Mouse (Mus musculus) neural tube, embryonic 13.5 days (tissue): ENCODE data around the gene Rnf207. TPM values are rescaled to one million over a fixed set of nuclear protein-coding genes. Genes with fewer than 3 reads are reported as not detected.

Experiments
- ATAC-seq: fragments of 200-750 bp; cut with Nextera tagmentation; 2 replicates; pipeline ENCODE4 v1.8.0; 2017; ENCODE audit warnings: low read depth, mild to moderate bottlenecking, moderate TSS enrichment, moderate library complexity
- H3K27ac ChIP-seq: fragments of 300-500 bp; sonication (generic); replicated peaks from 2 replicates; pipeline ENCODE4 v1.5.1; 2015; ENCODE audit warnings: moderate library complexity, mild to moderate bottlenecking, inconsistent platforms
- H3K27me3 ChIP-seq: fragments of 300-500 bp; sonication (generic); 2 replicates; pipeline ENCODE4 v1.6.1; 2015; ENCODE audit warnings: mild to moderate bottlenecking, inconsistent platforms
- H3K36me3 ChIP-seq: fragments of 300-500 bp; sonication (generic); 2 replicates; pipeline ENCODE4 v1.6.1; 2015; ENCODE audit warnings: mild to moderate bottlenecking, inconsistent platforms
- H3K4me1 ChIP-seq: fragments of 300-500 bp; sonication (generic); replicated peaks from 2 replicates; pipeline ENCODE4 v1.6.1; 2015; ENCODE audit warnings: inconsistent platforms
- H3K4me2 ChIP-seq: fragments of 300-500 bp; sonication (generic); 2 replicates; pipeline ENCODE4 v1.6.1; 2015; ENCODE audit warnings: inconsistent platforms, mild to moderate bottlenecking, moderate library complexity
- H3K4me3 ChIP-seq: fragments of 300-500 bp; sonication (generic); 2 replicates; pipeline ENCODE4 v1.5.1; 2015; ENCODE audit warnings: mild to moderate bottlenecking, inconsistent platforms
- H3K9ac ChIP-seq: fragments of 300-500 bp; sonication (generic); 2 replicates; pipeline ENCODE4 v1.6.1; 2015; ENCODE audit warnings: moderate library complexity, mild to moderate bottlenecking, inconsistent platforms
- H3K9me3 ChIP-seq: fragments of 300-500 bp; sonication (generic); 2 replicates; pipeline ENCODE4 v1.6.1; 2016; ENCODE audit warnings: inconsistent platforms
- WGBS: fragments of 180-500 bp; shearing (Covaris S2); methylation state at CpG from one replicate; pipeline ENCODE4 v1.1.7; 2015; 5-methylcytosine and 5-hydroxymethylcytosine counted together
- polyA plus RNA-seq: library from polyadenylated mRNA; unstranded; fragments of >200 nt; fragmentation: Nextera tagmentation; extraction: Ambion mirVana; gene quantifications from 2 replicates; pipeline ENCODE4 v1.2.1, GENCODE M21; 2015

Rnf207 gene
- polyA plus RNA-seq, 1 experiment from 2014 or later: 10.4 TPM

DNA sequence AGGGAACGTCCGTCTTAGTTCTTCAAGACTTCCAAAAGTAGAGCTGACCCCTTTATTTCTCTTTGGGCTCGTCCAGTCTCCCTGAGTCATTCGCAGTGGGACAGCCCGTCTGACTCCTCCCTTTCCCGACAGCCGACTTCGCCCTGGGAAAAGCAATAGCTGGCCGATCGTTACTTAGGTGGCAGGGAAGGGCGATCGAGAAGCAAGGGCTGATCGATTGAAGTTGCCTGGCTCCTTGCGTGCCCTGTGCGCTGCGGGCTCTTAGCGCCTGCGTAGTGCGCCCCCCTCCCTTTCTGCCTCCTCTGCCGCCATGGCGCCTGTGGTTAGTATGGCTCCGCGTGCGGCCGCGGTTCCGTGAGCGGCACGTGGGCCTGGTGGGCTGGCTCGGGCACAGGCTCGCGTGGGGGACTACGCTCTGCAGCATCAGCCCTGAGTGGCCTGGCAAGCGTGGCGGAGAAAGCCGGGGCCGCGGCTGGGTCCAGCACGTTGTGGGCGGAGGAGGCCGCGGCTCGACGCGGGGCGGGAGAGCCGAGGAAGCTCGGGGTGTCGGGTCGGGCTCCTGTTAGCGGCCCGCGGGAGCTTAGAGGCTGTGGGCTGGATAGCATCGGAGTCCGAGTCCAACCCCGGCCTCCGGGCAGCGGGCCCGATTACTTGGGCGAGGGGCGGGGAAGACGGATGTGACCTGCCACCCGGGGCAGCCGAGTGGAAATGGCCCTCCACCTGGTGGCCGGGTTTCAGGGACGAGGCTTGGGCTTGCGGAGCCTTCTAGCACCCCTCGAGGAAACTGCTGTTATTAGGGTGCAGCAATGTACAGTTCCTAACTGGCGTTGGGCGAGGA lies 7.0 kb upstream of the Rnf207 start, which contains the start of gene Rpl22:
Gene Rpl22, plus strand, starts transcription at position 169 of the 838 bp plus-strand sequence.
- Histone ChIP-seq H3K9ac (peak within 1 kb of the TSS; percentile 89), H3K27me3 (peaks cover 3% of the 10 kb centered on the region; the same call in 1 of the 2 replicates), H3K9me3 (no peaks in the 10 kb centered on the region), H3K4me2 (peak within 1 kb of the TSS; percentile 64), H3K4me1 (peaks cover 20% of the 10 kb centered on the region), H3K4me3 (peak within 1 kb of the TSS; percentile 76), H3K27ac (peak within 1 kb of the TSS; percentile 69), H3K36me3 (peaks cover 30% of the 10 kb centered on the region)
- peak; percentile 97 for ATAC-seq
- WGBS: 0% methylated on average over 70 of the region's 70 CpGs

DNA sequence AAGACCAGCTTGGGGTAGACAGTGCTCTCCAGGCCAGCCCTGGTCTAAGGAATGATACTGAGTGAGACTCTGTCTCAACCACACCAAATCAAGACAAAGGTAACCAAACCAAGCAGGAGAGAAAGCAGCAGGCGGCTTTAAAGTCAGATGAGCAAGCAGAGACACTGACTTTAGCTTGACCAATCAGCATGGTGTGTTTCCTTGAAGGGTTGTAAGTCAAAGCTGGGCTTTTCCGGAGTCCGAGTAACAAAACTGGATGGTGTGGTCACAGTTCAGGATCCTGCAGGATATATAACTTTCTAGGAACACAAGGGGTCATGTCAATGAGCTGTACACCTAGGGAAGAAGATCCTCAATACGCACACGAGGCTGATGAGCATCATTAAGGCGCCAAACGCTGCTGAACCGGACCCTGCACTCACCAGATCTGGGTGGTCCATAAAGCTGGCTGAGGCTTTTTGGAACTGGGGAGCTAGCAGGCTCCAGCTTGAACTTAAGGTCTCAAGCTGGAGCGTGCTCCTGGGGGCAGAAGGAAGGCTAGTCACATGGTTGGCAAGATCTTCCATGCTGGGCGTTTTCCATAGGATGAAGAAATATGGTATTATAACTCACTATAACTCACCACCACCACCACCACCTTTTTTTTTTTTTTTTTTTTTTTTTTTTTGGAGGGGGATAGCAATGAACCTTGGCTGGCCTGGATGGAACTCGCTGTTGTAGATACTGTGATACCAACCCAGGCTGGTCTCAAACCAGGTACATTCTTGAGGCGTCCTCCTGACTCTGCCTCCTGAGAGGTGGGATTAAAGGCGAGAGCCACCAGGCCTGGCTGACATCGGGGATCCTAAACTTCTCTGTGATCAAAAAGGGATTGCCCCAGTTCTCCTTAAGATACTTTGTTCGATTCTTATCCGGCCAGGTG lies 6.1 kb upstream of the Rnf207 start:
- ATAC-seq: peak; percentile 32; the same call in 1 of the 2 replicates

GRCm38 (mm10) chr4:152321464-152321863 lies 2.7 kb upstream of the Rnf207 start:
- H3K9ac ChIP-seq: no peak overlapping the region

More for the DNA sequence above, 6.1 kb upstream of the Rnf207 start:
- no peaks in the 10 kb centered on the region for H3K9me3 ChIP-seq
- H3K4me2 ChIP-seq: peak overlapping the region; percentile 64
- peaks cover 22% of the 10 kb centered on the region for H3K36me3 ChIP-seq
- no peak overlapping the region for H3K9ac ChIP-seq
- H3K4me3 ChIP-seq: peak overlapping the region; percentile 76
- 54% methylated on average over 16 of the region's 16 CpGs for WGBS
- peaks cover 20% of the 10 kb centered on the region for H3K4me1 ChIP-seq
- H3K27ac ChIP-seq: no peak overlapping the region
- H3K27me3 ChIP-seq: peaks cover 3% of the 10 kb centered on the region; the same call in 1 of the 2 replicates

DNA sequence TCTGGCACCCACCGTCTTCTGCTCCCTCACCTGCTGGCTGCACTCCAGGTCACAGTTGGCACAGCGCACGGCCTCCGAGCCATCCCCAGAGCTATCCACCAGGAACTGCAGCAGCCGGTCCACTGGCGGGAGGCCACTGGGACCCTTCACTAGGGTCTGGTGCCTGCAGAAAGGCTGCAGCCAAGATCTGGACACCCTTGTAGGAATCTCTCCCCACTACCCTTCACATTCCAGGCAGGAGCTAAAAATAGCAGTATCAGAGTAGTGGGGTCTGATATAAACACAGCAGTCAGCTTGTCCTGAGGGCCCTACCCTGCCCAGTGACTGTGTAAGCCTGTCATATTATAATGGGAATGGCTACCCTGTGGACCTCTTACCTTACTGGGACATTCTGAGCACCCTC lies 1.2 kb downstream of the Rnf207 start:
- Histone ChIP-seq H3K27ac (no peak overlapping the region), H3K27me3 (peaks cover 69% of the 10 kb centered on the region), H3K36me3 (no peaks in the 10 kb centered on the region), H3K4me2 (no peak overlapping the region), H3K9ac (no peak overlapping the region), H3K4me1 (peaks cover 35% of the 10 kb centered on the region), H3K9me3 (no peaks in the 10 kb centered on the region), H3K4me3 (no peak overlapping the region)
- no peak for ATAC-seq
- 87% methylated on average over 6 of the region's 6 CpGs for WGBS

More at GRCm38 (mm10) chr4:152321464-152321863, 2.7 kb upstream of the Rnf207 start:
- H3K27ac ChIP-seq: no peak overlapping the region
- H3K36me3 ChIP-seq: no peaks in the 10 kb centered on the region
- peaks cover 11% of the 10 kb centered on the region for H3K4me1 ChIP-seq
- H3K4me3 ChIP-seq: no peak overlapping the region
- H3K4me2 ChIP-seq: no peak overlapping the region
- WGBS: 61% methylated on average over 5 of the region's 5 CpGs
- H3K27me3 ChIP-seq: peaks cover 30% of the 10 kb centered on the region
- H3K9me3 ChIP-seq: no peaks in the 10 kb centered on the region
- ATAC-seq: no peak

GRCm38 (mm10) chr4:152315498-152316213 lies 3.1 kb downstream of the Rnf207 start:
- no peaks in the 10 kb centered on the region for H3K9me3 ChIP-seq
- under 1% methylated on average over 43 of the region's 43 CpGs for WGBS
- no peak overlapping the region for H3K27ac ChIP-seq
- H3K27me3 ChIP-seq: peaks cover 85% of the 10 kb centered on the region
- ATAC-seq: no peak
- peak overlapping the region; percentile 50 for H3K9ac ChIP-seq
- H3K36me3 ChIP-seq: no peaks in the 10 kb centered on the region
- H3K4me3 ChIP-seq: peak overlapping the region; percentile 32
- peaks cover 41% of the 10 kb centered on the region for H3K4me1 ChIP-seq
- peak overlapping the region; percentile 55 for H3K4me2 ChIP-seq

GRCm38 (mm10) chr4:152313934-152314333 lies 4.9 kb downstream of the Rnf207 start:
- H3K4me3 ChIP-seq: peak overlapping the region; percentile 34
- 0 out of 2 replicates have a peak, but pooled peaks have one; percentile 20 for ATAC-seq
- H3K4me1 ChIP-seq: peaks cover 39% of the 10 kb centered on the region
- no peak overlapping the region for H3K27ac ChIP-seq
- H3K36me3 ChIP-seq: peaks cover 2% of the 10 kb centered on the region; the same call in 1 of the 2 replicates
- no peaks in the 10 kb centered on the region for H3K9me3 ChIP-seq
- peak overlapping the region; percentile 59 for H3K4me2 ChIP-seq
- H3K27me3 ChIP-seq: peaks cover 94% of the 10 kb centered on the region
- peak overlapping the region; percentile 67; the same call in 1 of the 2 replicates for H3K9ac ChIP-seq

- Histone ChIP-seq H3K9ac (peak overlapping the region; percentile 67), H3K36me3 (peaks cover 7% of the 10 kb centered on the region; the same call in 1 of the 2 replicates), H3K27ac (no peak overlapping the region), H3K4me2 (peak overlapping the region; percentile 59), H3K4me3 (peak overlapping the region; percentile 34), H3K9me3 (no peaks in the 10 kb centered on the region), H3K4me1 (peaks cover 32% of the 10 kb centered on the region), H3K27me3 (peaks cover 87% of the 10 kb centered on the region)
- WGBS: under 1% methylated on average over 29 of the region's 29 CpGs
- peak; percentile 54 for ATAC-seq
Measured at GRCm38 (mm10) chr4:152313211-152313632, 5.6 kb downstream of the Rnf207 start.

GRCm38 (mm10) chr4:152312186-152312585 lies 6.6 kb downstream of the Rnf207 start:
- Histone ChIP-seq H3K4me2 (peak overlapping the region; percentile 59), H3K4me1 (peaks cover 37% of the 10 kb centered on the region), H3K4me3 (peak overlapping the region; percentile 34), H3K9ac (0 out of 2 replicates have a peak overlapping the region, but pooled peaks have one; percentile 67), H3K9me3 (no peaks in the 10 kb centered on the region), H3K36me3 (peaks cover 14% of the 10 kb centered on the region; the same call in 1 of the 2 replicates), H3K27ac (no peak overlapping the region), H3K27me3 (peaks cover 77% of the 10 kb centered on the region)
- WGBS: 4% methylated on average over 14 of the region's 14 CpGs
- no peak for ATAC-seq

DNA sequence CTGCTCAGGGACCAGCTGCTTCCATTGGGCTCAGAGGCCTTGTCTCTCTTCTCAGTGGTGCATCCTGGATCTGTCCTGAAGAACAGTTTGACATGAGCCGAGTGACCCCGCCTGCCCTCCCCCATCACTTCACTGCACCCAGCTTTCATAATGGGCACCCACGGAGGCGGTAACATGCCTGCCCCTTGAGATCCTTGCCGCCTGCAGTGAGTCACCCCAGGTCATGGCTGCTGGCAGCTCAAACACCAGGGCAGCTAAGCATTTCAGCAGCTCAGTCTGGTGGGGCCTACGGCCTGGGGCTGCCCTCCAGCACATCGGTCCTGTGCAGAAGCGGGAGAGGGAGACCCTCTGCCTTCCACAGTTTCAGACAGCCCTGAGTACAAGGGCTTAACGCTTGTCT lies 11.3 kb downstream of the Rnf207 start:
- H3K27ac ChIP-seq: no peak overlapping the region

GRCm38 (mm10) chr4:152305991-152306390 lies 12.8 kb downstream of the Rnf207 start:
- WGBS: 42% methylated on average over 6 of the region's 6 CpGs
- peak overlapping the region; percentile 22 for H3K9ac ChIP-seq
- ATAC-seq: no peak
- peaks cover 52% of the 10 kb centered on the region for H3K36me3 ChIP-seq
- H3K9me3 ChIP-seq: no peaks in the 10 kb centered on the region
- peak overlapping the region; percentile 69 for H3K27ac ChIP-seq
- no peak overlapping the region for H3K4me2 ChIP-seq
- H3K4me1 ChIP-seq: peaks cover 30% of the 10 kb centered on the region
- peaks cover 15% of the 10 kb centered on the region for H3K27me3 ChIP-seq
- H3K4me3 ChIP-seq: no peak overlapping the region

More for the DNA sequence above, 11.3 kb downstream of the Rnf207 start:
- peaks cover 36% of the 10 kb centered on the region for H3K36me3 ChIP-seq
- no peak for ATAC-seq
- H3K9ac ChIP-seq: no peak overlapping the region
- 80% methylated on average over 9 of the region's 9 CpGs for WGBS
- no peaks in the 10 kb centered on the region for H3K9me3 ChIP-seq
- peaks cover 34% of the 10 kb centered on the region for H3K4me1 ChIP-seq
- H3K4me3 ChIP-seq: no peak overlapping the region
- H3K27me3 ChIP-seq: peaks cover 30% of the 10 kb centered on the region
- H3K4me2 ChIP-seq: no peak overlapping the region

- WGBS: 87% methylated on average over 6 of the region's 6 CpGs
- H3K27ac ChIP-seq: no peak overlapping the region
- peaks cover 30% of the 10 kb centered on the region for H3K4me1 ChIP-seq
- peaks cover 2% of the 10 kb centered on the region for H3K27me3 ChIP-seq
- no peak overlapping the region for H3K4me3 ChIP-seq
- H3K36me3 ChIP-seq: peaks cover 62% of the 10 kb centered on the region
- no peak overlapping the region for H3K4me2 ChIP-seq
- H3K9ac ChIP-seq: no peak overlapping the region
- no peaks in the 10 kb centered on the region for H3K9me3 ChIP-seq
- ATAC-seq: no peak
Measured at GRCm38 (mm10) chr4:152304685-152305084, 14.1 kb downstream of the Rnf207 start.
